Mouse (Mus musculus) gastrocnemius, postnatal 36 days (tissue): Measurements from ENCODE around the gene Armc12. TPM values are rescaled to one million over a fixed set of nuclear protein-coding genes. Genes with fewer than 3 reads are reported as not detected.

Experiments used
- DNase-seq, 2 experiments: peaks; one replicate each; pipeline ENCODE4 v3.0.0; 2022
- intact Hi-C: fragments of 180-260 bp; cut with DNase I; formaldehyde crosslinking; loops from one replicate; pipeline ENCODE4 v1.15.1; 2025
- microRNA-seq, 2 experiments: library from miRNA; unstranded; fragments of <30 nt; microRNA quantifications; one replicate each; pipeline ENCODE4 v1.2.0; 2021
- total RNA-seq, 2 experiments: library from RNA; stranded (reverse); gene quantifications; 2 replicates each; pipeline ENCODE4 v1.2.3; 2021

Armc12 gene
- total RNA-seq, 2 experiments from 2014 or later, result not detected

- no peak for DNase-seq
- intact Hi-C loops, result no loop called here
These were observed 41.9 kb downstream of the Armc12 start for GRCm38 (mm10) chr17:28572521-28572920.

- DNase-seq, result no peak
- intact Hi-C loops, result no loop called here
These were observed 42.3 kb downstream of the Armc12 start for GRCm38 (mm10) chr17:28572941-28573340.

- DNase-seq, result no peak
- intact Hi-C loops, result no loop called here
These were observed 44.9 kb downstream of the Armc12 start, which contains the start of gene Lhfpl5 for GRCm38 (mm10) chr17:28575244-28576125. Lhfpl5 (plus strand) TSS chr17:28575641.

GRCm38 (mm10) chr17:28580396-28580795 is 49.8 kb downstream of the Armc12 start:
- no peak for DNase-seq
- intact Hi-C loops, result no loop called here

- intact Hi-C loops, result no loop called here
- DNase-seq, result no peak
These were observed 50.5 kb downstream of the Armc12 start for GRCm38 (mm10) chr17:28581056-28581455.

- DNase-seq, result no peak
- intact Hi-C loops, result no loop called here
These were observed 55.9 kb downstream of the Armc12 start for GRCm38 (mm10) chr17:28586509-28586908.

- no peak for DNase-seq
- intact Hi-C loops, result no loop called here
These were observed 58.0 kb downstream of the Armc12 start for GRCm38 (mm10) chr17:28588591-28588990.

Small RNAs within 50 kb of the gene (microRNA-seq; reads per million reads assigned to microRNA genes)
- gene Gm25195, result 0 reads per million in 2 experiments
- 0 reads per million in 2 experiments for gene Mir6969

Other genes with a start within 250 kb of the Armc12 start
- 10 to 100 TPM in 1 of 2 experiments, 1 to 10 TPM in 1; 7.0 to 10.3 TPM for gene Fance, start 217.3 kb upstream of the Armc12 start, total RNA-seq
- 100 to 1,000 TPM; 327 to 414 TPM for gene Rpl10a, start 202.3 kb upstream of the Armc12 start, total RNA-seq
- gene Tead3, start 180.0 kb upstream of the Armc12 start, total RNA-seq, result 1 to 10 TPM; 5.7 to 8.1 TPM
- not detected for gene Tulp1, start 165.6 kb upstream of the Armc12 start, total RNA-seq
- 100 to 1,000 TPM; 107 to 115 TPM for gene Fkbp5, start 13.3 kb upstream of the Armc12 start, total RNA-seq
- not detected for gene Clpsl2, start 18.6 kb downstream of the Armc12 start, total RNA-seq
- gene Clps, start 30.0 kb downstream of the Armc12 start, total RNA-seq, result not detected
- not detected for gene Lhfpl5, start 44.8 kb downstream of the Armc12 start, total RNA-seq
- gene Srpk1, start 91.9 kb downstream of the Armc12 start, total RNA-seq, result 10 to 100 TPM; 24.7 to 26.6 TPM
- under 1 TPM; 0.27 to 0.33 TPM for gene Slc26a8, start 159.4 kb downstream of the Armc12 start, total RNA-seq
- gene Mapk14, start 160.5 kb downstream of the Armc12 start, total RNA-seq, result 10 to 100 TPM; 83.0 to 98.3 TPM
- 1 to 10 TPM in 1 of 2 experiments, under 1 TPM in 1; 0.74 to 1.1 TPM for gene AC170998.1, start 195.3 kb downstream of the Armc12 start, total RNA-seq
- not detected for gene Mapk13, start 238.5 kb downstream of the Armc12 start, total RNA-seq